Mouse (Mus musculus): ENCODE results near the gene Grik5. TPM values are rescaled to one million over a fixed set of nuclear protein-coding genes. Genes with fewer than 3 reads are reported as not detected.

Gene Grik5
- polyA plus RNA-seq, 1 experiment: 175 TPM

- TF ChIP-seq GATA1 (IDR thresholded peaks at IDR 0.05; ENCODE audit: low read length): no peak
Measured at GRCm38 (mm10) chr7:25063346-25063745, 8.8 kb downstream of the Grik5 start.

GRCm38 (mm10) chr7:25058836-25059235 lies 13.3 kb downstream of the Grik5 start:
- TF ChIP-seq GATA1 (IDR thresholded peaks at IDR 0.05; ENCODE audit: low read length): no peak

GRCm38 (mm10) chr7:25058394-25058793 lies 13.8 kb downstream of the Grik5 start:
- no peak for TF ChIP-seq GATA1 (IDR thresholded peaks at IDR 0.05; ENCODE audit: low read length)

GRCm38 (mm10) chr7:25057888-25058287 lies 14.3 kb downstream of the Grik5 start:
- TF ChIP-seq GATA1 (IDR thresholded peaks at IDR 0.05; ENCODE audit: low read length): no peak

- no peak for TF ChIP-seq GATA1 (IDR thresholded peaks at IDR 0.05; ENCODE audit: low read length)
Measured at GRCm38 (mm10) chr7:25056951-25057350, 15.2 kb downstream of the Grik5 start.

- no peak for TF ChIP-seq GATA1 (IDR thresholded peaks at IDR 0.05; ENCODE audit: low read length)
Measured at GRCm38 (mm10) chr7:25052587-25052986, 19.6 kb downstream of the Grik5 start.

GRCm38 (mm10) chr7:25049295-25049930 lies 22.7 kb downstream of the Grik5 start:
- no peak for TF ChIP-seq GATA1 (IDR thresholded peaks at IDR 0.05; ENCODE audit: low read length)

- TF ChIP-seq GATA1 (IDR thresholded peaks at IDR 0.05; ENCODE audit: low read length): no peak
Measured at GRCm38 (mm10) chr7:25047363-25047762, 24.8 kb downstream of the Grik5 start.

- TF ChIP-seq GATA1 (IDR thresholded peaks at IDR 0.05; ENCODE audit: low read length): no peak
Measured at GRCm38 (mm10) chr7:25041921-25042320, 30.2 kb downstream of the Grik5 start.

- TF ChIP-seq GATA1 (IDR thresholded peaks at IDR 0.05; ENCODE audit: low read length): no peak
Measured at GRCm38 (mm10) chr7:25035916-25036315, 36.2 kb downstream of the Grik5 start.

- no peak for TF ChIP-seq GATA1 (IDR thresholded peaks at IDR 0.05; ENCODE audit: low read length)
Measured at GRCm38 (mm10) chr7:25034796-25035195, 37.4 kb downstream of the Grik5 start.

- no peak for TF ChIP-seq GATA1 (IDR thresholded peaks at IDR 0.05; ENCODE audit: low read length)
Measured at GRCm38 (mm10) chr7:25031528-25031927, 40.6 kb downstream of the Grik5 start.

- no peak for TF ChIP-seq GATA1 (IDR thresholded peaks at IDR 0.05; ENCODE audit: low read length)
Measured at GRCm38 (mm10) chr7:25030032-25030753, 42.0 kb downstream of the Grik5 start.

GRCm38 (mm10) chr7:25026452-25026851 lies 45.7 kb downstream of the Grik5 start:
- no peak for TF ChIP-seq GATA1 (IDR thresholded peaks at IDR 0.05; ENCODE audit: low read length)

GRCm38 (mm10) chr7:25025855-25026439 lies 46.2 kb downstream of the Grik5 start:
- no peak for TF ChIP-seq GATA1 (IDR thresholded peaks at IDR 0.05; ENCODE audit: low read length)

- no peak for TF ChIP-seq GATA1 (IDR thresholded peaks at IDR 0.05; ENCODE audit: low read length)
Measured at GRCm38 (mm10) chr7:25011592-25011991, 60.6 kb downstream of the Grik5 start.
